Mouse (Mus musculus) ES-E14 (cell line): ENCODE measurements around the gene Serinc2.

Source experiments
- HCFC1 ChIP-seq: IDR thresholded peaks from 2 replicates; pipeline ENCODE4 v1.6.1; 2012; ENCODE audit warnings: low read length, inconsistent platforms, borderline replicate concordance; ENCODE audit not compliant: insufficient read depth
- ZC3H11A ChIP-seq: IDR thresholded peaks from 2 replicates; pipeline ENCODE4 v1.6.1; 2012; ENCODE audit warnings: low read depth, mild to moderate bottlenecking, inconsistent platforms, low read length, borderline replicate concordance
- ZNF384 ChIP-seq: IDR thresholded peaks from 2 replicates; pipeline ENCODE4 v1.6.1; 2012; ENCODE audit warnings: low read depth, low read length, inconsistent platforms

GRCm38 (mm10) chr4:130327366-130327765 is 48.4 kb upstream of the Serinc2 start:
- no peak for TF ChIP-seq ZNF384
- TF ChIP-seq HCFC1 = no peak
- no peak for TF ChIP-seq ZC3H11A
